Mouse (Mus musculus) midbrain, postnatal 0 days (tissue): ENCODE results near the gene Smtnl1. TPM values are rescaled to one million over a fixed set of nuclear protein-coding genes. Genes with fewer than 3 reads are reported as not detected.

Source experiments
- ATAC-seq: fragments of 200-750 bp; cut with Nextera tagmentation; 2 replicates; pipeline ENCODE4 v1.8.0; 2017; ENCODE audit warnings: moderate number of reproducible peaks, mild to moderate bottlenecking, moderate TSS enrichment, moderate library complexity; ENCODE audit not compliant: low FRiP score
- DNase-seq: peaks from one replicate; pipeline ENCODE4 v3.0.0-alpha.2; 2015; ENCODE audit warnings: low spot score
- H3K27ac ChIP-seq: fragments of 300-500 bp; sonication (generic); 2 replicates; pipeline ENCODE4 v1.5.1; 2014; ENCODE audit warnings: low read depth, mild to moderate bottlenecking, low read length, mixed read lengths
- H3K27me3 ChIP-seq: fragments of 300-500 bp; sonication (generic); 2 replicates; pipeline ENCODE4 v1.6.1; 2014; ENCODE audit warnings: low read length, control low read depth, mixed read lengths; ENCODE audit not compliant: insufficient read depth
- H3K36me3 ChIP-seq: fragments of 300-500 bp; sonication (generic); 2 replicates; pipeline ENCODE4 v1.6.1; 2014; ENCODE audit warnings: low read length, control low read depth, mixed read lengths; ENCODE audit not compliant: insufficient read depth
- H3K4me1 ChIP-seq: fragments of 300-500 bp; sonication (generic); 2 replicates; pipeline ENCODE4 v1.6.1; 2014; ENCODE audit warnings: mild to moderate bottlenecking, control low read depth, antibody characterized with exemption, low read length, mixed read lengths; ENCODE audit not compliant: insufficient read depth
- H3K4me2 ChIP-seq: fragments of 300-500 bp; sonication (generic); 2 replicates; pipeline ENCODE4 v1.6.1; 2014; ENCODE audit warnings: low read depth, mild to moderate bottlenecking, low read length, mixed read lengths; ENCODE audit not compliant: poor library complexity, severe bottlenecking
- H3K4me3 ChIP-seq: fragments of 300-500 bp; sonication (generic); 2 replicates; pipeline ENCODE4 v1.5.1; 2014; ENCODE audit warnings: low read depth, mild to moderate bottlenecking, low read length, moderate library complexity
- H3K9ac ChIP-seq: fragments of 300-500 bp; sonication (generic); replicated peaks from 2 replicates; pipeline ENCODE4 v1.6.1; 2014; ENCODE audit warnings: mild to moderate bottlenecking, low read length, moderate library complexity, mixed read lengths; ENCODE audit not compliant: poor library complexity, severe bottlenecking
- H3K9me3 ChIP-seq: fragments of 300-500 bp; sonication (generic); 2 replicates; pipeline ENCODE4 v1.6.1; 2016; ENCODE audit warnings: low read length, control low read depth
- CTCF ChIP-seq: IDR thresholded peaks from 2 replicates; pipeline ENCODE4 v1.5.1; 2016; ENCODE audit warnings: antibody characterized with exemption, mild to moderate bottlenecking
- WGBS: fragments of 180-500 bp; shearing (Covaris S2); extraction: QIAGEN DNeasy Blood & Tissue Kit; methylation state at CpG from one replicate; pipeline ENCODE4 v1.1.7; 2014; 5-methylcytosine and 5-hydroxymethylcytosine counted together
- polyA plus RNA-seq: library from polyadenylated mRNA; unstranded; fragments of >200 nt; fragmentation: Nextera tagmentation; extraction: Ambion mirVana; gene quantifications from 2 replicates; pipeline ENCODE4 v1.2.1, GENCODE M21; 2015
- total RNA-seq: library from RNA; depleted of rRNA; stranded (reverse); fragments of >200 nt; gene quantifications from 2 replicates; pipeline ENCODE4 v1.2.3, GENCODE M21; 2014

Gene Smtnl1
- total and polyA plus RNA-seq, 2 experiments from 2014 or later: not detected

GRCm38 (mm10) chr2:84793871-84794270 lies 28.6 kb downstream of the Smtnl1 start:
- Histone ChIP-seq H3K4me2 (no peak overlapping the region), H3K36me3 (no peaks in the 10 kb centered on the region), H3K27ac (no peak overlapping the region), H3K9ac (no peak overlapping the region), H3K9me3 (no peaks in the 10 kb centered on the region), H3K4me3 (no peak overlapping the region), H3K27me3 (no peaks in the 10 kb centered on the region), H3K4me1 (no peaks in the 10 kb centered on the region)
- DNase-seq: no peak
- no peak for ATAC-seq
- no peak for TF ChIP-seq CTCF
- 90% methylated on average over 3 of the region's 3 CpGs for WGBS

- Histone ChIP-seq H3K9me3 (no peaks in the 10 kb centered on the region), H3K4me1 (no peaks in the 10 kb centered on the region), H3K4me3 (no peak overlapping the region), H3K27me3 (no peaks in the 10 kb centered on the region), H3K27ac (no peak overlapping the region), H3K9ac (no peak overlapping the region), H3K4me2 (no peak overlapping the region), H3K36me3 (no peaks in the 10 kb centered on the region)
- 86% methylated on average over 3 of the region's 3 CpGs for WGBS
- ATAC-seq (no peak), DNase-seq (no peak)
- no peak for TF ChIP-seq CTCF
Measured at GRCm38 (mm10) chr2:84793154-84793553, 29.3 kb downstream of the Smtnl1 start.

GRCm38 (mm10) chr2:84792516-84792915 lies 29.9 kb downstream of the Smtnl1 start:
- H3K4me2 ChIP-seq: no peak overlapping the region
- no peaks in the 10 kb centered on the region for H3K4me1 ChIP-seq
- no peak overlapping the region for H3K9ac ChIP-seq
- 81% methylated on average over 3 of the region's 3 CpGs for WGBS
- no peaks in the 10 kb centered on the region for H3K36me3 ChIP-seq
- no peak overlapping the region for H3K27ac ChIP-seq
- DNase-seq: no peak
- no peak overlapping the region for H3K4me3 ChIP-seq
- H3K9me3 ChIP-seq: no peaks in the 10 kb centered on the region
- TF ChIP-seq CTCF: no peak
- no peak for ATAC-seq
- no peaks in the 10 kb centered on the region for H3K27me3 ChIP-seq

GRCm38 (mm10) chr2:84790418-84790817 lies 32.0 kb downstream of the Smtnl1 start:
- H3K9me3 ChIP-seq: no peaks in the 10 kb centered on the region
- H3K27ac ChIP-seq: no peak overlapping the region
- ATAC-seq (no peak), DNase-seq (no peak)
- H3K27me3 ChIP-seq: no peaks in the 10 kb centered on the region
- no peak for TF ChIP-seq CTCF
- H3K36me3 ChIP-seq: no peaks in the 10 kb centered on the region
- H3K4me1 ChIP-seq: no peaks in the 10 kb centered on the region
- H3K9ac ChIP-seq: 0 out of 2 replicates have a peak overlapping the region, but pooled peaks have one; percentile 13
- H3K4me3 ChIP-seq: no peak overlapping the region
- WGBS: 61% methylated on average over 9 of the region's 9 CpGs
- H3K4me2 ChIP-seq: no peak overlapping the region

GRCm38 (mm10) chr2:84788316-84788715 lies 34.1 kb downstream of the Smtnl1 start:
- Histone ChIP-seq H3K9me3 (no peaks in the 10 kb centered on the region), H3K27me3 (no peaks in the 10 kb centered on the region), H3K9ac (no peak overlapping the region), H3K36me3 (no peaks in the 10 kb centered on the region), H3K4me3 (no peak overlapping the region), H3K4me2 (no peak overlapping the region), H3K27ac (no peak overlapping the region), H3K4me1 (no peaks in the 10 kb centered on the region)
- ATAC-seq (no peak), DNase-seq (no peak)
- TF ChIP-seq CTCF: no peak
- 85% methylated on average over 3 of the region's 3 CpGs for WGBS

- Histone ChIP-seq H3K9ac (no peak overlapping the region), H3K27me3 (no peaks in the 10 kb centered on the region), H3K4me2 (no peak overlapping the region), H3K4me1 (no peaks in the 10 kb centered on the region), H3K4me3 (no peak overlapping the region), H3K27ac (no peak overlapping the region), H3K9me3 (no peaks in the 10 kb centered on the region), H3K36me3 (no peaks in the 10 kb centered on the region)
- no peak for TF ChIP-seq CTCF
- ATAC-seq (no peak), DNase-seq (no peak)
- 85% methylated on average over 3 of the region's 3 CpGs for WGBS
Measured at GRCm38 (mm10) chr2:84783840-84784566, 38.4 kb downstream of the Smtnl1 start.
